Mouse (Mus musculus): ENCODE results near the gene Six1. TPM values are rescaled to one million over a fixed set of nuclear protein-coding genes. Genes with fewer than 3 reads are reported as not detected.
A peak's percentile ranks its signal among the peaks of the same experiment; 100 is the strongest.
"Not testable (repeated sequence)": the region's sequence is repeated elsewhere in the genome, so short reads cannot be mapped to it uniquely, and the experiment has no call there.

Six1 gene
- polyA plus RNA-seq, 1 experiment from 2014 or later = 0.12 TPM

DNA sequence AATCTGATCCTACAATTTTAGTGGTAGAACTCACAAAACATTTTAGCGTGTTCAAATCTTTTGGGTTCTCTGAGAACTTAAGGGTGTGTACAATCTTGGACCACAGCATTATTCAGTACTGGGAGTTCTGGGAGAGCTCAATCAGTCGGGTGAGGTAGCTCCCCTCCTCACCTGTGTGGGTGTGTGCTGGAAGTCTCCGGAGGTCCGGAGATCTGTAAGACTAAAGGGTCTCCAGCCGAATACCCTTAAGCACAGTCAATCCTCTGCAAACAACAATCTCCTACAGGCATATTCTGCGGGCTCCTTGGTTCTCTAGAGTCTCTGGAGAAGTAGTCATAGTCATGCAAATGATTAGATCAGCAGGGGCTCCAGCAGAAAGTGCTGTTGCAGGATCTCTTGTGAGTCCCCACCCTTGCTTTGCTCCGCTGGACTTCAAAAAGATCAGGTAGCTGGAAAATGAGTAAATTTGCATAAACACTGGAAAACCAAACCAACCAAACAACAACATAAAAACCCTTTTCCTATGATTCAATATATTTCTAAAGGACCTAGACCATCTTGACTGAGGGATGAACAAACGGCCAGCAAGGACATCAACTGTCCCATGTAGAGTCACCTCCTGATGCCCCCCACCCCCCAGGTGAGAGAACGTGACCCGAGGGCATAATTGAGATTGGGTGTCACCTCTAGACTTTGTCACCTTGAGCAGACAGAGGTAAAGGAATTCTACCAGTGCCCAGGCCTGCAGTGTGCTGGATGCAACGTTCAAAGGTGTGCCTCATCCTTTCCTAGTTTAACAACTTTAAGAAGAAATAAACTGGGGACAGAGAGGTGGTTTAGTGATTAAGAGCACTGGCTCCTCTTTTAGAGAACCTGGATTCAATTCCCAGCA, 32.3 kb upstream of the Six1 start:
- H3K4me1 ChIP-seq (ENCODE audit: control insufficient read depth, insufficient read depth, low read length) = no peaks in the 10 kb centered on the region
- WGBS = 35% methylated on average over 11 of the region's 11 CpGs
- no peak overlapping the region for H3K4me3 ChIP-seq (ENCODE audit: low read depth, low read length)
- H3K9me3 ChIP-seq (ENCODE audit: control insufficient read depth, low read length) = no peaks in the 10 kb centered on the region
- H3K27ac ChIP-seq (ENCODE audit: low read depth, low read length) = no peak overlapping the region
- H3K27me3 ChIP-seq (ENCODE audit: control insufficient read depth, insufficient read depth, low read length) = no peaks in the 10 kb centered on the region
- H3K9ac ChIP-seq (replicated peaks; ENCODE audit: low read depth, low read length) = no peak overlapping the region
- ATAC-seq (ENCODE audit: low read depth) = no peak
- H3K4me2 ChIP-seq (ENCODE audit: low read depth, low read length) = no peak overlapping the region
- H3K36me3 ChIP-seq (ENCODE audit: control insufficient read depth, insufficient read depth, low read length) = no peaks in the 10 kb centered on the region

DNA sequence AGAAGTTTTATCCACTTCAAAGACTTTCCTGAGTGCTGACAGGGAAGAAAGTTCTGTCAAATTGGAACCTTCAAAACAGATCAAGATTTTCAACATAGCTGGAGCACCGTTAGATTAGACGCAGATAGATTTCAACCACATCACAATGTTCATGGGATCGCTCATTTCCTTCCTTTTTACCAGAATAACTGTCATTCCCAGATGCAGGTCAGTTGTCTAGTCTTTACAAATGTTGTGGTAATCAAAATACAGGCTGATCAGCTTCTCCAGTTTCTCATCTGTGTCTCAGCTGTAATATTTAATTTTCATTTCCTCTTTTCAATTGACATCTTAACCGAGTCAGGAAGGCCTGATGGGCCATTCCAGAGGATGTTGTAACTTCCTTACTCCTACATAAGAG, 30.1 kb upstream of the Six1 start:
- H3K9ac ChIP-seq (replicated peaks; ENCODE audit: low read depth, low read length) = no peak overlapping the region
- WGBS = 85% methylated on average over 4 of the region's 4 CpGs
- H3K27me3 ChIP-seq (ENCODE audit: control insufficient read depth, insufficient read depth, low read length) = no peaks in the 10 kb centered on the region
- no peaks in the 10 kb centered on the region for H3K4me1 ChIP-seq (ENCODE audit: control insufficient read depth, insufficient read depth, low read length)
- no peaks in the 10 kb centered on the region for H3K9me3 ChIP-seq (ENCODE audit: control insufficient read depth, low read length)
- H3K4me3 ChIP-seq (ENCODE audit: low read depth, low read length) = no peak overlapping the region
- no peaks in the 10 kb centered on the region for H3K36me3 ChIP-seq (ENCODE audit: control insufficient read depth, insufficient read depth, low read length)
- no peak overlapping the region for H3K4me2 ChIP-seq (ENCODE audit: low read depth, low read length)
- no peak for ATAC-seq (ENCODE audit: low read depth)
- H3K27ac ChIP-seq (ENCODE audit: low read depth, low read length) = no peak overlapping the region

DNA sequence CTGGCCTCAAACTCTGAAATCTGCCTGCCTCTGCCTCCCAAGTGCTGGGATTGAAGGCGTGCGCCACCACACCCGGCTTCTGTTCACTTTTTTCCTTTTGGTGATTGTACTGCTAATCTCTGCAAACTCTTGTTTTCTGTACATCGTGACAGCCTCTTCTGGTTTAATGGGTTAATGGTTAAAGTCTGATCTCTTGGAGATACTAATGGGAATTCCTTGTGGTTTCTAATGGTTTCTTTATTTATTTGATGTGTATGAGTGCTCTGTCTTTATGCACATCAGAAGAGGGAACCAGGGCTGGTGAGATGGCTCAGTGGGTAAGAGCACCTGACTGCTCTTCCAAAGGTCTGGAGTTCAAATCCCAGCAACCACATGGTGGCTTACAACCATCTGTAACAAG, 28.1 kb upstream of the Six1 start:
- H3K27me3 ChIP-seq (ENCODE audit: control insufficient read depth, insufficient read depth, low read length); H3K36me3 ChIP-seq (ENCODE audit: control insufficient read depth, insufficient read depth, low read length); H3K4me3 ChIP-seq (ENCODE audit: low read depth, low read length); H3K9me3 ChIP-seq (ENCODE audit: control insufficient read depth, low read length); H3K9ac ChIP-seq (replicated peaks; ENCODE audit: low read depth, low read length); ATAC-seq (ENCODE audit: low read depth); H3K4me1 ChIP-seq (ENCODE audit: control insufficient read depth, insufficient read depth, low read length); H3K4me2 ChIP-seq (ENCODE audit: low read depth, low read length); H3K27ac ChIP-seq (ENCODE audit: low read depth, low read length): not testable (repeated sequence)
- 91% methylated on average over 4 of the region's 4 CpGs for WGBS

DNA sequence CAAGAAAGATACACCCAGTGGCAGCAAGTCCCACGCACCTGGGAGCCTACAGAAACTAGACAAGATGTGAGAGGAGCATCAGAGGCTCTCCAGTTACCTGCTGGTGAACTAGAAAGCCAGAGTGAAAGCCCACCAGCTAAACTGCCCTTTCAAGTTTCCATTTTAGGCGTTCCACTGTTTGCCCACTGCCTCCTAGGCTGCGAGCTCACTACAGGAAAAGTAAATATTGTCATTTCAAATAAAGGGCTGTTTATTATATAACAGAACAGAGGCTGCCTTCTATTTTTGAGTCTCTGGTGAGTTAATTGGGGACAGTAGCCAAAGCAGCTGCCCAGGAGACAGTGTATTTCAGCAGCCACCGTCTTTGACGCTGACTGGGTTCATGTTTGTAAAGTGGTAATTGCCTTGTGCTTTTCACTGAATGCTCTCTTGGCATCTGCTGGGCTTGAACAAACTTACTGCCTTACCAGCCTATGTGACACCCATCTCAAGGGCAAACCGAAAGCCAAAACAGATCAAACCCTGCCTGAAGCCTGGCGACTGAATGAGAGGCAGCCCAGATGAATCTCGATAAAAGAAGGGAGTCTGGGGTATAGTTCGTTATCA, 7.2 kb upstream of the Six1 start:
- Histone ChIP-seq H3K27me3 (ENCODE audit: control insufficient read depth, insufficient read depth, low read length) (peaks cover 5% of the 10 kb centered on the region; the same call in 1 of the 2 replicates), H3K27ac (ENCODE audit: low read depth, low read length) (no peak overlapping the region), H3K4me2 (ENCODE audit: low read depth, low read length) (no peak overlapping the region), H3K36me3 (ENCODE audit: control insufficient read depth, insufficient read depth, low read length) (no peaks in the 10 kb centered on the region), H3K4me1 (ENCODE audit: control insufficient read depth, insufficient read depth, low read length) (no peaks in the 10 kb centered on the region), H3K4me3 (ENCODE audit: low read depth, low read length) (no peak overlapping the region), H3K9me3 (ENCODE audit: control insufficient read depth, low read length) (no peaks in the 10 kb centered on the region), H3K9ac (replicated peaks; ENCODE audit: low read depth, low read length) (no peak overlapping the region)
- no peak for ATAC-seq (ENCODE audit: low read depth)
- WGBS = 58% methylated on average over 9 of the region's 9 CpGs

DNA sequence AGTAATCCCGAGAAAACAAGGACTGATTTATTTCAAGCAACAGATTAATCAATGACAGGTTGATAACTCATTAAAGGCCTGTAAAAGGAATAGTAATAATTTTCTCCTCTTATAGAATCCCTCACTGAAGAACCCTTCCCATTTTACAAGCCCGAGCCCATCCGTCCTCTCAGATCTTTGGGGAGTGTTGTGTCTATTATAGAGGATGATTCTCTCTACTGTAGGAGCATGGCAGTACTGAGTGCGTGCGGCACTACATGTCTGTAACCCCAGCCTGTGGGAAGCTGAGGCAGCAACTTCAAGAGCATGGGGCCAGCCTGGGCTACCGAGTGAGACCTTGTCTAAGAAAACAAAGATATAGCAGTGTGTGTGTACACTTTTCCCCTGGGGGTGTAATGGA, 3.8 kb upstream of the Six1 start:
- H3K4me2 ChIP-seq (ENCODE audit: low read depth, low read length) = no peak overlapping the region
- no peak for ATAC-seq (ENCODE audit: low read depth)
- no peak overlapping the region for H3K27ac ChIP-seq (ENCODE audit: low read depth, low read length)
- 0 out of 2 replicates have a peak, but pooled peaks cover 3% of the 10 kb centered on the region for H3K4me1 ChIP-seq (ENCODE audit: control insufficient read depth, insufficient read depth, low read length)
- WGBS = 76% methylated on average over 6 of the region's 6 CpGs
- H3K27me3 ChIP-seq (ENCODE audit: control insufficient read depth, insufficient read depth, low read length) = peaks cover 26% of the 10 kb centered on the region
- H3K9ac ChIP-seq (replicated peaks; ENCODE audit: low read depth, low read length) = no peak overlapping the region
- H3K4me3 ChIP-seq (ENCODE audit: low read depth, low read length) = no peak overlapping the region
- H3K9me3 ChIP-seq (ENCODE audit: control insufficient read depth, low read length) = no peaks in the 10 kb centered on the region
- no peaks in the 10 kb centered on the region for H3K36me3 ChIP-seq (ENCODE audit: control insufficient read depth, insufficient read depth, low read length)

DNA sequence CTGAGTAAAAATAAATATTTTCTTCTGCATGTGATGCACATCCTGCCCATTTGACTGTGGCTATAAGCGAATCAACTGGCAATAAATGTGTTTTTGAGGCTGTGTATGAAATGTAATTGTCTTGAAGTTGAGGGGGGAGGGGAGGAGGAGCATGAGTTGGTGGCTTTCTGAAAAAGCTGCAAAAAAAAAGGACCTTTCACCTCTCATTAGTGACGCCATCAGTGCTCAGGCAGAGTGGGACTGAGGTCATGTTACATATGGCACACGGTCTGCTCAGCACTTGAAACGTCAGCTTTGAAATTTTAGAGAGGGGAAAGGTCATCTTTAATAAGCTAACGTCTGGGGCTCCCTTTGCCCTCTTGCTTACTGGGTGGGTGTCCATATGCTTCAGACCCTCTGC, 1.8 kb upstream of the Six1 start:
- WGBS = 21% methylated on average over 5 of the region's 5 CpGs
- ATAC-seq (ENCODE audit: low read depth) = no peak
- Histone ChIP-seq H3K4me3 (ENCODE audit: low read depth, low read length) (no peak overlapping the region), H3K4me2 (ENCODE audit: low read depth, low read length) (no peak overlapping the region), H3K9ac (replicated peaks; ENCODE audit: low read depth, low read length) (no peak overlapping the region), H3K36me3 (ENCODE audit: control insufficient read depth, insufficient read depth, low read length) (no peaks in the 10 kb centered on the region), H3K4me1 (ENCODE audit: control insufficient read depth, insufficient read depth, low read length) (0 out of 2 replicates have a peak, but pooled peaks cover 3% of the 10 kb centered on the region), H3K9me3 (ENCODE audit: control insufficient read depth, low read length) (no peaks in the 10 kb centered on the region), H3K27me3 (ENCODE audit: control insufficient read depth, insufficient read depth, low read length) (peaks cover 37% of the 10 kb centered on the region), H3K27ac (ENCODE audit: low read depth, low read length) (no peak overlapping the region)

DNA sequence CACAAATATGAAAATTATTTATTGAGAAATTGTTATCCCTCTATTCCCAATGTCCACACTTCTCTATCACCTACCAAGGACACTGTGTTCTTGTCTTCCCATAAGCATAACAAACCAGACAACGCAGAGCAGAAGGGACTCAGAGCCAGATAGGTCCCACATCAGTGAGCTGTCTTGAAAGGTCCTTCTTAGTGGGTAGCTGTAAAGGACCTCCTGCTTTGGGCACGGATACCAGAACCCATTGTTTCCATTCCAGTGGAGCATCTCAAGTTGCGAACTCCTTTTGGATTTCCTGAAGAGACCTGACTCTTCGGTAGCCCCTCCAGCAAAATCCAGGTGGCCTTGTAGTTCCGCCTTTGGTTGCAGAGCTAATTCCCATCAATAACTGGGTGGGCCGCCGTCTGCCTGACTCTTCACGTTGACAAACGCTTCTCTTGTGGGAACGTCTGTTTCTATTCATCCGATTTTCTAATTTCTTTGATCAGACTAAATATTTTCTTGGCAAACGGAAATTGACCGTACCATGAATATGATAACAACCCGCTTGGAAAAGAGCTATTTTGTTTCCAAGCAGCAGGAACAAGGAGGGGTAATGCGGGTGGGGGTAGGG, 994 bp upstream of the Six1 start:
- 16% methylated on average over 15 of the region's 15 CpGs for WGBS
- no peak overlapping the region for H3K27ac ChIP-seq (ENCODE audit: low read depth, low read length)
- no peak for ATAC-seq (ENCODE audit: low read depth)

DNA sequence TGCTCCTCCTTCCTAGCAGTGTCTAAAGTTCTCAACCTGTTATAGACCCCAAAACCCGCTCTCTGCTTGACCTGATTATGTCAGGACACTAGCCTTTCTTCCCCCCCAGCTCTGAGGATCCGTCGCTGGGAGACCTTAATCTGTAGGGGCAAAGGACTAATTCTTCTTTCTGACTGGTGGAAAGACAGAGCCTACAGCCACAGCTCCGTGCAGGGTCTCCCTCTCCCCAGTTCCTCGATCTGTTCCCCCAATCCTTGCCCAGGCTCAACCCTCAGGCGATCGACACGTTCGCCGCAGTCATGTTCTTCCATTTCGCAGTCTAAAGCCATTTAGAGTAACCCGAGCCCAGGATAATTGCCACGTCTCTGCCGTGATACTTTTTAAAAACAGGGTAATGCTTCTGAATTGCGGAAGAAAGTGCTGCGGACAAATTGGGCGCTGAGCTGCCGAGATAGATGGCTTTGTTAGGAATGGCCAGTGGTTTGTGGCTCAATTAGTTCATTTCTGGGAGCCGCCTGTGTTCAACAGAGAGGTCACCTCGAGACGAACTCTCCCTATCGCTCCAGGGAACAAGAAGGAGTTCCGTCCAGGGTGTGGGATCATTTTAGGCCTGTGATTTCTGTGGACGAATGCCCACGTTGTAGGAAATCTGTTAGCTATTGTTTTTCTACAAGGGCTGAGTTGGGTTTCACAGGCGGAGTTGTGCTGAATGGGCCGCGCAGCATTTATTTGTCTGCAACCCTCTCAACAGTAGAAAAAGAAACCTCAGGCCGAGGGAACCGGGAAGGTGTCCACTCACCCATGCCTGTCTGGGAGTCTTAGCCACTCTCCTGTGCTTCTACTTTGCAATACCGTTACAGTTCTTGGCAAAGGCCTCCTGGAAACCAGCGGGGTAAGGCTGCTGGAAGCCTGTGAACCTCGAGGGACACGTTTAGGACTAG, 766 bp downstream of the Six1 start:
- no peaks in the 10 kb centered on the region for H3K36me3 ChIP-seq (ENCODE audit: control insufficient read depth, insufficient read depth, low read length)
- H3K4me3 ChIP-seq (ENCODE audit: low read depth, low read length) = 0 out of 2 replicates have a peak overlapping the region, but pooled peaks have one; percentile 4
- no peak; the same call in 1 of the 2 replicates for ATAC-seq (ENCODE audit: low read depth)
- no peaks in the 10 kb centered on the region for H3K9me3 ChIP-seq (ENCODE audit: control insufficient read depth, low read length)
- H3K9ac ChIP-seq (replicated peaks; ENCODE audit: low read depth, low read length) = no peak overlapping the region; the same call in 1 of the 2 replicates
- 1% methylated on average over 34 of the region's 34 CpGs for WGBS
- H3K27ac ChIP-seq (ENCODE audit: low read depth, low read length) = no peak overlapping the region; the same call in 1 of the 2 replicates
- H3K4me2 ChIP-seq (ENCODE audit: low read depth, low read length) = peak overlapping the region; percentile 46
- peaks cover 53% of the 10 kb centered on the region for H3K27me3 ChIP-seq (ENCODE audit: control insufficient read depth, insufficient read depth, low read length)
- 0 out of 2 replicates have a peak, but pooled peaks cover 3% of the 10 kb centered on the region for H3K4me1 ChIP-seq (ENCODE audit: control insufficient read depth, insufficient read depth, low read length)

More for the DNA sequence above, 994 bp upstream of the Six1 start:
- H3K4me1 ChIP-seq (ENCODE audit: control insufficient read depth, insufficient read depth, low read length) = 0 out of 2 replicates have a peak, but pooled peaks cover 3% of the 10 kb centered on the region
- H3K36me3 ChIP-seq (ENCODE audit: control insufficient read depth, insufficient read depth, low read length) = no peaks in the 10 kb centered on the region
- H3K9me3 ChIP-seq (ENCODE audit: control insufficient read depth, low read length) = no peaks in the 10 kb centered on the region
- peaks cover 44% of the 10 kb centered on the region for H3K27me3 ChIP-seq (ENCODE audit: control insufficient read depth, insufficient read depth, low read length)
- H3K4me2 ChIP-seq (ENCODE audit: low read depth, low read length) = no peak overlapping the region
- no peak overlapping the region for H3K9ac ChIP-seq (replicated peaks; ENCODE audit: low read depth, low read length)
- H3K4me3 ChIP-seq (ENCODE audit: low read depth, low read length) = no peak overlapping the region

Data from neural tube, embryonic 14.5 days (tissue).